Mouse (Mus musculus): ENCODE data around the gene Trim52. TPM values are rescaled to one million over a fixed set of nuclear protein-coding genes. Genes with fewer than 3 reads are reported as not detected.

Trim52 gene
- not detected in 2 replicates for polyA plus RNA-seq (2015; fragmentation: Nextera tagmentation; extraction: Ambion mirVana)

- 94% methylated on average over 21 of the region's 21 CpGs for WGBS
- no peak within 1 kb of the TSS for H3K27ac ChIP-seq (replicated peaks)
These were observed at the start of gene Trim52 for GRCm38 (mm10) chr14:106105980-106106379. TSS of gene Trim52 (plus strand) at chr14:106106198.

GRCm38 (mm10) chr14:106072608-106073007 lies 33.4 kb upstream of the Trim52 start:
- no peak for ATAC-seq (ENCODE audit: low read depth)
- WGBS = 82% methylated on average over 1 of the region's 1 CpGs
- Histone ChIP-seq H3K27ac (replicated peaks) (no peak overlapping the region), H3K4me3 (no peak overlapping the region), H3K9me3 (no peaks in the 10 kb centered on the region), H3K27me3 (no peaks in the 10 kb centered on the region), H3K36me3 (no peaks in the 10 kb centered on the region), H3K4me2 (no peak overlapping the region), H3K9ac (no peak overlapping the region), H3K4me1 (replicated peaks) (peaks cover 8% of the 10 kb centered on the region; the same call in 1 of the 2 replicates)

More at GRCm38 (mm10) chr14:106105980-106106379, at the start of gene Trim52:
- no peaks in the 10 kb centered on the region for H3K9me3 ChIP-seq
- no peaks in the 10 kb centered on the region for H3K4me1 ChIP-seq (replicated peaks)
- no peak within 1 kb of the TSS for H3K9ac ChIP-seq
- H3K4me2 ChIP-seq = no peak within 1 kb of the TSS
- H3K27me3 ChIP-seq = no peaks in the 10 kb centered on the region
- no peak for ATAC-seq (ENCODE audit: low read depth)
- H3K4me3 ChIP-seq = no peak within 1 kb of the TSS
- H3K36me3 ChIP-seq = no peaks in the 10 kb centered on the region

GRCm38 (mm10) chr14:106075181-106076064 lies 30.6 kb upstream of the Trim52 start:
- 36% methylated on average over 3 of the region's 3 CpGs for WGBS
- peak overlapping the region; percentile 52; the same call in 1 of the 2 replicates for H3K27ac ChIP-seq (replicated peaks)
- ATAC-seq (ENCODE audit: low read depth) = peak; percentile 96

GRCm38 (mm10) chr14:106088480-106089037 lies 17.4 kb upstream of the Trim52 start:
- Histone ChIP-seq H3K9ac (no peak overlapping the region), H3K4me3 (no peak overlapping the region), H3K4me1 (replicated peaks) (no peaks in the 10 kb centered on the region), H3K27ac (replicated peaks) (no peak overlapping the region), H3K27me3 (no peaks in the 10 kb centered on the region), H3K9me3 (no peaks in the 10 kb centered on the region), H3K4me2 (no peak overlapping the region), H3K36me3 (no peaks in the 10 kb centered on the region)
- 78% methylated on average over 13 of the region's 13 CpGs for WGBS
- ATAC-seq (ENCODE audit: low read depth) = no peak

More at GRCm38 (mm10) chr14:106075181-106076064, 30.6 kb upstream of the Trim52 start:
- H3K4me1 ChIP-seq (replicated peaks) = peaks cover 8% of the 10 kb centered on the region; the same call in 1 of the 2 replicates
- no peaks in the 10 kb centered on the region for H3K36me3 ChIP-seq
- H3K9ac ChIP-seq = no peak overlapping the region
- no peaks in the 10 kb centered on the region for H3K9me3 ChIP-seq
- H3K4me3 ChIP-seq = no peak overlapping the region
- H3K27me3 ChIP-seq = no peaks in the 10 kb centered on the region
- no peak overlapping the region for H3K4me2 ChIP-seq

DNA sequence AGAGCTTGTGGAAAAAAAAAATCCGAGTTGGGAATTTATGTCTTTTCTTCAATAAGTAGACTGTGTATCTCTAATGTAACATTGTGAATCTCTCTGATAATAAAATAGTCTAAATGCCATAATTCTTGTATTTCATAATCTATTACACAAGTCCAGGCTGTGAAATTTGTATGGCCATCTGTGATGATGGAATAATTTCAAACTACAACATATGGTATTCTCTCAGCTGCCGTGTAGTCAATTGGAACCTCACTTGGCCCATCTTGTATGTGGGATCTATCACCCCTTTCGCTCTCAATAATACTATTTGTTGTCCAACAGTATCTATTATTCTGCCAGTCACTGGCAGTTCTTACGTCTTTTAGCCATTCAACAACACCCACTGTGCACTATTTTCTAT lies 9.2 kb upstream of the Trim52 start:
- no peak overlapping the region for H3K4me2 ChIP-seq
- H3K4me3 ChIP-seq = no peak overlapping the region
- 93% methylated on average over 4 of the region's 4 CpGs for WGBS

DNA sequence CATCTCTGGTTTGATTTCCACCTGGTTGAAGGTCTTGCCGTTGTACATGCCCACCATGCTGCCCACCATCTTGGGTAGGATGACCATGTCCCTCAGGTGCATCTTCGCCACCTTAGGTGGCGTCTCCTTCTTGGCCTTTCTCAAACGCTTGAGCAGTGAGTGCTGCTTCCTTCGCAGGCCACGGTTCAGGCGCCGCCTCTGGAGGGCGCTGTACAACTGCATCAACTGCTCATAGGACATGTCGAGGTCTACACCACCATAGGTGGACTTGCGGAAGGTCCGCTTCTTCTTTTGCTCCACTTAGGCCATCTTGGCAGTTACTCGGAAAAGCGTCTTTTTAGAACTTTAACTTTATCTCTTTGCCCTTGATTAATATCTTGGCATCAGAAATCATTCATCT lies 5.1 kb upstream of the Trim52 start:
- H3K4me2 ChIP-seq = no peak overlapping the region
- WGBS = 93% methylated on average over 14 of the region's 14 CpGs
- ATAC-seq (ENCODE audit: low read depth) = no peak

More for the DNA sequence above, 9.2 kb upstream of the Trim52 start:
- Histone ChIP-seq H3K36me3 (no peaks in the 10 kb centered on the region), H3K4me1 (replicated peaks) (no peaks in the 10 kb centered on the region), H3K27ac (replicated peaks) (no peak overlapping the region), H3K9ac (no peak overlapping the region), H3K9me3 (no peaks in the 10 kb centered on the region), H3K27me3 (no peaks in the 10 kb centered on the region)
- ATAC-seq (ENCODE audit: low read depth) = no peak

GRCm38 (mm10) chr14:106106425-106106824 lies 427 bp downstream of the Trim52 start:
- WGBS = 97% methylated on average over 22 of the region's 22 CpGs
- Histone ChIP-seq H3K4me2 (no peak overlapping the region), H3K9me3 (no peaks in the 10 kb centered on the region), H3K4me3 (no peak overlapping the region), H3K27ac (replicated peaks) (no peak overlapping the region), H3K27me3 (no peaks in the 10 kb centered on the region), H3K4me1 (replicated peaks) (no peaks in the 10 kb centered on the region), H3K9ac (no peak overlapping the region), H3K36me3 (no peaks in the 10 kb centered on the region)
- no peak for ATAC-seq (ENCODE audit: low read depth)

More for the DNA sequence above, 5.1 kb upstream of the Trim52 start:
- H3K27me3 ChIP-seq = no peaks in the 10 kb centered on the region
- H3K4me1 ChIP-seq (replicated peaks) = no peaks in the 10 kb centered on the region
- no peaks in the 10 kb centered on the region for H3K36me3 ChIP-seq
- no peak overlapping the region for H3K4me3 ChIP-seq
- no peak overlapping the region for H3K9ac ChIP-seq
- no peak overlapping the region for H3K27ac ChIP-seq (replicated peaks)
- H3K9me3 ChIP-seq = no peaks in the 10 kb centered on the region

- Histone ChIP-seq H3K9ac (no peak overlapping the region), H3K36me3 (no peaks in the 10 kb centered on the region), H3K4me3 (no peak overlapping the region), H3K27me3 (no peaks in the 10 kb centered on the region), H3K4me2 (no peak overlapping the region), H3K9me3 (no peaks in the 10 kb centered on the region), H3K4me1 (replicated peaks) (no peaks in the 10 kb centered on the region), H3K27ac (replicated peaks) (no peak overlapping the region)
- WGBS = 74% methylated on average over 2 of the region's 2 CpGs
- no peak for ATAC-seq (ENCODE audit: low read depth)
These were observed 13.4 kb downstream of the Trim52 start for GRCm38 (mm10) chr14:106119371-106119770.

DNA sequence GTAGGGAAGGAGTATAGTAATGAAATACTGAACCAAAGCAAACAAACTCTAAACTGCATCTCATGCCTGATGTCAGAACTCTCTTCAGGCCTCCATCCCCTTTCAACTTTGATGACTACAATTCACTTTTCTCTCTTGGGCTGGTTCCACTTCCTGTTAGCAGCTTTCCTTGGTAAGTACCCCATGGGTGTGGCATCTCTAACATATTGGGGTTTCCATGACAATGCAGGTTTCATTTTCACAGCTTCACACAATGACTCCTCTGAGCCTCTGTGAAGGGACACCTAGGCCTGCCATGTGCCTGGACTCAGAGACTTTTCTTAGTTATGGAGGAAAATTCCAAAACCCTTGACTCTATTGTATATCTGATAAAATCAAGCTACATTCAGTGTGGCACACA lies 30.3 kb downstream of the Trim52 start:
- no peaks in the 10 kb centered on the region for H3K36me3 ChIP-seq
- no peak for ATAC-seq (ENCODE audit: low read depth)
- H3K27me3 ChIP-seq = no peaks in the 10 kb centered on the region
- H3K4me2 ChIP-seq = no peak overlapping the region
- H3K4me3 ChIP-seq = no peak overlapping the region
- no peak overlapping the region for H3K9ac ChIP-seq
- H3K27ac ChIP-seq (replicated peaks) = no peak overlapping the region
- H3K9me3 ChIP-seq = no peaks in the 10 kb centered on the region
- H3K4me1 ChIP-seq (replicated peaks) = no peaks in the 10 kb centered on the region

GRCm38 (mm10) chr14:106151188-106151587 lies 45.2 kb downstream of the Trim52 start:
- H3K9ac ChIP-seq = no peak overlapping the region
- no peaks in the 10 kb centered on the region for H3K9me3 ChIP-seq
- no peaks in the 10 kb centered on the region for H3K36me3 ChIP-seq
- H3K4me1 ChIP-seq (replicated peaks) = no peaks in the 10 kb centered on the region
- H3K4me3 ChIP-seq = no peak overlapping the region
- no peaks in the 10 kb centered on the region for H3K27me3 ChIP-seq
- 74% methylated on average over 2 of the region's 2 CpGs for WGBS
- ATAC-seq (ENCODE audit: low read depth) = no peak
- no peak overlapping the region for H3K27ac ChIP-seq (replicated peaks)
- H3K4me2 ChIP-seq = no peak overlapping the region

DNA sequence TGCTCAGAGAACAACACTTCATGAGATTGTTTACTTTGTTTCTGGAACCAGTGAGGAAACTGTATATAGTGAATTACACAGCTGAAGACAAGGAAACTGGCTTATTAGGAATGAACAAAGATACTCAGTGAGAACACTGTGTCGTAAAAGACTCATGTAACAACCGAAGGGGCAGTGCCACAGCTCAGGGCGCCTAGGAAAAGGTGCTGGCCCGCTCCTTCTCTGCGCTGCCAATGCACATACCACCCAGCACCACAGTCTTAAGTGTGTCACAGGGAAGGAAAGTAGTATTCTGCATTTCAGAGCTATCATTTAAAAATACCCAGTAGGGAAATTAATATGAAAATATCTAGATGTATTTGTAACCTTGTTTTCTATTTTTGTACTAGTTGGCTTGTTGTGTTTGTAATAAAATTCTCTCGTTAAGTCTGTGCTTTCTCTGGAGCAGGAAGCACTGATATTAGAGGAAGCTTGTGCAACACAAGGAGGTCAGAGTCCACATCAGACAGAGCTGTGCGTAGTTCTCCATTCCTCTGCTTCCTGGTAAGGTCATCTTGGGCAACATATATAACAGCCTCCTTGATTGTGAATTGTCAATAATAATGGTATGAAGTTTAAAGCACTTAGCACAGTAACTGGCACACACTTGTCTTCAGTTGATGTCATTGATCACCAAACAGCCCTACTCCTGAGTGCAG lies 49.0 kb downstream of the Trim52 start:
- Histone ChIP-seq H3K27me3 (no peaks in the 10 kb centered on the region), H3K4me1 (replicated peaks) (no peaks in the 10 kb centered on the region), H3K4me2 (no peak overlapping the region), H3K4me3 (no peak overlapping the region), H3K36me3 (no peaks in the 10 kb centered on the region), H3K9me3 (no peaks in the 10 kb centered on the region), H3K9ac (no peak overlapping the region), H3K27ac (replicated peaks) (no peak overlapping the region)
- no peak for ATAC-seq (ENCODE audit: low read depth)
- WGBS = 77% methylated on average over 7 of the region's 7 CpGs

- H3K4me2 ChIP-seq = no peak overlapping the region
- H3K9me3 ChIP-seq = no peaks in the 10 kb centered on the region
- 76% methylated on average over 1 of the region's 1 CpGs for WGBS
- H3K9ac ChIP-seq = no peak overlapping the region
- H3K36me3 ChIP-seq = no peaks in the 10 kb centered on the region
- H3K27ac ChIP-seq (replicated peaks) = no peak overlapping the region
- no peaks in the 10 kb centered on the region for H3K27me3 ChIP-seq
- ATAC-seq (ENCODE audit: low read depth) = no peak
- no peak overlapping the region for H3K4me3 ChIP-seq
- no peaks in the 10 kb centered on the region for H3K4me1 ChIP-seq (replicated peaks)
These were observed 50.5 kb downstream of the Trim52 start for GRCm38 (mm10) chr14:106156533-106156932.
